Mouse (Mus musculus) testis, postnatal 10 days (tissue): ENCODE data around the gene Iscu.
"Not testable (repeated sequence)": the region's sequence is repeated elsewhere in the genome, so short reads cannot be mapped to it uniquely, and the experiment has no call there.

Experiments
- DNase-seq: peaks from one replicate; pipeline ENCODE4 v3.0.0; 2021; ENCODE audit warnings: low spot score

Gene Iscu

DNA sequence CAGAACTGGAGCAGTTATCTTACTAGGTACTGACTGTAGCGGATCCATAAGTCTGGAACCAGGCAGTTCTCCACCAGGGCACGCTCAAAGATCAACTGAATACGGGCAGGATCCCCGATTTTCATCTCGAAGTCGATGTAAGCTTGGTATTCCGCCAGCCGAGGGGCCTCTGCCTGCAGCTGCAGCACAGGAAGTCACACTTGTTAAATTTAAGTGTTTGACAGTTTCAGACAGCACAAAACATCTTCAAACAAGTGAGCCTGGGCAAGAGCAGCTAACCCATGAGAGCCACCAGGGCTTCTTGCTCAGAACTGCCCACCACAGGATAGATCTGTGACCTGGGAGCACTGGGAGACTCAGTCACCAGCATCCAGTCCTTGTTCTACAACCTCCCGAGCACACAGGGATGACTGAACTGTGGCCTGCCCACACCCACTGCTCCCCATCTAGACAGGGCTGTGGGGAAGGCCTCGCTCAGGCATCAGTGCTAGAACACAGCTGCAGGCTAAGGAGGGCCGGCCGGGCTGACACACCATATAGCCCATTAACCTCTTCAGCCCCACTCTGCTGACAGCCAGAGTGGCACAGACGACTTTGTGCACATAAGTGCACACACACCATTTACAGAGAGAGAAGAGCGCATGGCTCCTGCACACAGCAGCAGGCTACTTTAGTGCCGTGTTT, 17.1 kb upstream of the Iscu start:
- no peak for DNase-seq

- no peak for DNase-seq
These were observed 11.0 kb upstream of the Iscu start for GRCm38 (mm10) chr5:113761585-113761984.

DNA sequence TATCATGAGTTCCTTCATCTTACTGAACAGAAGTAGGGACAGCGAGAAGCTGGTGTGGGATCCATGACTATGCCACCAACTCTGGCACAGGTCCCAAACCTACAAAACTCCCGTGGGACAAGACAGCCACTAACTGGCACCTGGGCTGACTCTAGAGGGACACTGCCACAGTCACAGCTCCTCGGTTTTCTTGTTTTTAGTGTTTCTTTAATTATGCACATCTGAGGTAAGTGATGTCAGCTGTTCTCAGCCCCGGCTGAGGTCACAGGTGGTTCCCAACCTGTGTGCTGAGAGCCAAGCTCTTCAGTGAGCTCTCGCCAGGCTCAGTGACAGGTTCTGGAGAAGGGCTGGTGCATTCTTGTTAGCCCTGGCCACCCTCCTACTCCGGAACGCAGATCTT, 8.1 kb upstream of the Iscu start:
- DNase-seq = no peak

DNA sequence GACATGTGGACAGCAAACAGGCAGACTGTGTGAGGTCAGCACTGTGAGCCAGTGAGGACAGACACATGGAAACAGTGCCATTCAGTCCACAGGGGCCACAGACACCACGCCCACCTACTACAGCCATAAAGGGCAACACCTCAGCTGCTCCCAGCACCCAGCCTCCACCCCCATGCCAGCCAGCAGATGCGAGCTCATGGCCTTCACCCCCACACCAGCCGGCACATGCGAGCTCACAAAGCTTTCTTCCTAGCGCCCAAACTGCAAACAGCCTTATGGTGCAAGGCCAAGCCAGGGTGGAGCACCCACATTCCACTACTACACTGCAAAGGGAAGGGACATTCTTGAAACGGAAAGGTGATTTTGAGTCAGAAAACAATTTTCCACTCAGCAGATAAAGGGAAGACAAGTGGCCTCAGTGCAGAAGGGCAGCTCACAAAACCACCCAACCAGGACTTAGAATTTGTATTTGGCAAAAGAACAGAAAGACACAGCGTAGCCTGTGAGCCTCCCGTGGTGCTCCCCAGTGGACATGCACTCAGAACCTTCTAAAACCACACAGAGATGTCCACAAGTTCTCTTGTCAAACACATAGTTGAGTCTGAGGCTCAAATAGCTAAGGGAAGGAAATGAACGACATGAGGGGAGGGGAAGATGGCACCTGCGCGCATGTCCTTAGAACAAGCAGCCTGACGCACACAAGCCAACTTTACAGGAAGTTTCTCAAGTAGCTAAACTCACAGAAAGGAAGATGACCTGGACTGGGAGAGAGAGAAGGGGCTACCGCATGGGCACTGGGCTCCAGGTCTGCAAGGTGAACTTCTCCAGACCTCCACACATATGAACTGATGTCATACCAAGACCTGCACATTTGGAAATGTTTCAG, 6.7 kb upstream of the Iscu start:
- no peak for DNase-seq

GRCm38 (mm10) chr5:113768806-113769205, 3.7 kb upstream of the Iscu start:
- no peak for DNase-seq

- DNase-seq = peak; percentile 86
These were observed 1.1 kb upstream of the Iscu start for GRCm38 (mm10) chr5:113771213-113772162.

- DNase-seq = no peak
These were observed 464 bp downstream of the Iscu start for GRCm38 (mm10) chr5:113772905-113773519.

DNA sequence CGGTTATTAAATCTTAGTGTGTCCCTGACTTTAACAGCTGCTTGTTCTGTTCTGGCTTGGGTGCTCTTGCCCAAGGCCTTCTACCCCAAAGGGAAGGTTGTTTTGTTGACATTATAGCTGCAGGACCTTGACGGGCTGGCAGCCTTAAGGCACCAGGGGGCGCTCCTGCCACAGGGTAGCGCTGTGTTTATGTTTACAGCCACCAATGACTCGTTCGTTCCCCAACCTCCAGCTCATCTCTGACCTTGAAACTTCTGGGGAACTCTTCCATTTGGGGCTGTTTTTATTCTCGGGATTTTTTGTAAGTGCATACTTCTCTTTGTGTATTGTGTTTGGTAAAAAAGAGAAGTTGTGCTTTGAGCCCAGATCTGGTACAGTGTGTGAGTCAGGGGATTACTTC, 1.1 kb downstream of the Iscu start:
- peak; percentile 95 for DNase-seq

DNA sequence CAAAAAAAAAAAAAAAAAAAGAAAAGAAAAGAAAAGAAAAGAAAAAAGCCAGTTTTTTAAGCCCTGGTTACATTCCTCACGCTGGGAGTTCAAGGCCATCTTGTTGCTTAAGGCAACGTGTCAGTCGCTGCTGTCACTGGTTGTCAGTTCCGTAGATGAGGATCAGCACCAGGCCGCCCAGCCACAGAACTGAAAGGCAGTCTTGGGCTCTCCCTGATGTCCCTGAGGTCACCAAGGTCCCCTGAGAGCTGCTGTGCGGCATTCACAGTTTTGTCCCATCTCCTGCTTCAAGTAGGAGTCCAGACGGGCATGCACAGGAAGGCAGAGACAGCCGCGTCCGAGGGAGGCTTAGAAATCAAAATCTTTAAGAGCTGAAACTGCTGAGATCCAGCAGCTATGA, 3.0 kb downstream of the Iscu start:
- DNase-seq = no peak

DNA sequence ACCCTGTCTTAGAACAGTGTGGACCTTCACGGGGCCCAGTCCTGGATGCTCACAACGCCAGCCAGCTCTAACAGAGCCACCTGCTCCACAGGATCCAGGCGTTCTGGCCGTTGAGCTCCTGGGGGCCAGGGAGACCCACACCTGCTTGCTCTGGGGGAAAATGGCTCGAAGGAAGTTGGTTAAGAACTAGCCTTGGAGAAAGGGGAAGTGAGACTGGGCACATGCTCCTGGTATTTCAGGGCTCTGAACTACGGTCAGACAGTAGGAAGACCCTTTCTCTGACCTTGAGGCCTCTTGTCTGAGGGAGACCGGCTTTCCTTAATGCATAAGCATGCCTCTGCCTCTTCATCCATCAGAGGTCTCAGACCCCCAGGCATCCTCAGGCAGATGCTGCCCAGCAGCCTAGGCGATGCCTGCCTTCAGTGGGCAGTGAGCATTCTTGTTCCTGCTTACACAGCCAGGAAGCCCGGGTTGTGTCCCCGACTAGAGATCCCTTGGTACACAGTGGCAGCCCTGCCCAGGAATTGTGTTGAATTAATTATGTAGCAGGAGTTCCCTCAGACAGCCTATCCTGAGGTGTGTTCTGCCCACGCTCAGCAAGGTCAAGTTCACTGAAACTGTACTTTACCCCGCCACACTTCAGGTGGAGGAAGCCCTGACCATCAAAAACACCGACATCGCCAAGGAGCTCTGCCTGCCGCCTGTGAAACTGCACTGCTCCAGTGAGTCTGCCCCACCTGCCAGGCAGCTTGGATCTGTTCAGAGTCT, 3.8 kb downstream of the Iscu start:
- no peak for DNase-seq

DNA sequence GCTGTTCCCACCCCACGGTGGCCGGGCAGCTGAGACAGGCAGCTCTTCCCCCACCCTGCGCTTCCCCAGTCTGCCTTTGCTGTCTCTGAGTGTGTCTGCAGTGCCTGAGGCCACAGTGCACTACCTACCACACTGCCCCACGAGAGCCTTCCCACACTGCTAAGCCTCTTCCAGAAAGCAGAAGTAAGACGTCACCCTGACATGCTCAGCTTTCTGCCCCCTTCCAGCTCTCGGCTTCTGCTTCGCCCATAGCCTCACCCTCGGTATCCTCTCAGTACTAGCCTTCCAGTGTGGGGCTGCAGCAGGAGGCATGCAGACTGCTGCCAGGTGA, 4.3 kb downstream of the Iscu start:
- DNase-seq = no peak

GRCm38 (mm10) chr5:113777728-113778127, 5.2 kb downstream of the Iscu start:
- not testable (repeated sequence) for DNase-seq

GRCm38 (mm10) chr5:113779569-113779968, 7.0 kb downstream of the Iscu start:
- no peak for DNase-seq

GRCm38 (mm10) chr5:113780082-113780752, 7.7 kb downstream of the Iscu start:
- no peak for DNase-seq

GRCm38 (mm10) chr5:113780763-113781162, 8.2 kb downstream of the Iscu start:
- no peak for DNase-seq

- DNase-seq = no peak
These were observed 8.7 kb downstream of the Iscu start for GRCm38 (mm10) chr5:113781254-113781653.

GRCm38 (mm10) chr5:113781875-113782274, 9.3 kb downstream of the Iscu start:
- DNase-seq = no peak

DNA sequence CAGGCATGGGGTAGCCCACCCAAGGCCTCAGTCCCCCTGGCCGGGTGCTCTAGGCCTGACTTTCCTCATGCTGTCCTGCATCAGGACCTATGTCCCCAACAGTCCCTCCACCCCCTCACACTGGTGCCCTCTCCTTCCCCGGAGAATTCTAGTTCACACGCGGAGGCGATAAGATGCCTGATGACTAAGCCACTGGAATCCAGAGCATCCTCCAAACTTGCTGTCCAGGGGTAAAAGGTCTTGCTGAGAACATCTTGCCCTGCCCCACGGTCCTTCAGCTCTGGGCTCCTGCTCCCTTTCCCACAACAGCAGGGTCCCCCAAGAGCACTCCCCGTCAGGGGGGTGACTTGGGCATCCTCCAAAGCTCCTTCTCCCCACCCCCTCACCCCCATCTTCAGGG, 10.1 kb downstream of the Iscu start:
- DNase-seq = no peak

- peak; percentile 56 for DNase-seq
These were observed 11.0 kb downstream of the Iscu start for GRCm38 (mm10) chr5:113783581-113784001.

GRCm38 (mm10) chr5:113784104-113784503, 11.6 kb downstream of the Iscu start:
- DNase-seq = peak; percentile 71

DNA sequence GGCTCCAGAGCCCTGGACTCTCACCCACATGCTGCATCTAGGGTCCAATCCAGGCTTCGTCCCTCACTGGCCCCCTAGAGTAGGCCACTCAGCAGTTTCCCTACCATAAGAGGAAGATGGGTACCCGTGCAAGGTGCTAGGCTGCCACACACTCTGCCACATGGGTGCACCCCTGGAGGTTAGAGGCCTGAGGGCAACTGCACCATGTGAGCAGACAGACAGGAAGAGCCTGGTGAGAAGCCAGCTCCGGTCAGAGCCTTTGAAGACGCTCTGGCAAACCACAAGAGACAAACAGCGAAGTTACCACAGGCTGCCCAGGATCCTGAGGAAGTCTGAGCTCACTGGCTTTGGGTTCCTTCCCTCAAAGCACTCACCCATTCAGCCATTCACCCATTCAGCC, 14.4 kb downstream of the Iscu start:
- no peak for DNase-seq
